Mouse (Mus musculus): ENCODE measurements at regions not wholly inside any gene's neighbourhood (a gene's known extent, or its start where the extent isn't known, plus 50 kb on each side); places are given as distances from the start of the nearest gene placed in this dataset.
A peak's percentile ranks its signal among the peaks of the same experiment; 100 is the strongest.
"Not testable (repeated sequence)": the region's sequence is repeated elsewhere in the genome, so short reads cannot be mapped to it uniquely, and the experiment has no call there.

DNA sequence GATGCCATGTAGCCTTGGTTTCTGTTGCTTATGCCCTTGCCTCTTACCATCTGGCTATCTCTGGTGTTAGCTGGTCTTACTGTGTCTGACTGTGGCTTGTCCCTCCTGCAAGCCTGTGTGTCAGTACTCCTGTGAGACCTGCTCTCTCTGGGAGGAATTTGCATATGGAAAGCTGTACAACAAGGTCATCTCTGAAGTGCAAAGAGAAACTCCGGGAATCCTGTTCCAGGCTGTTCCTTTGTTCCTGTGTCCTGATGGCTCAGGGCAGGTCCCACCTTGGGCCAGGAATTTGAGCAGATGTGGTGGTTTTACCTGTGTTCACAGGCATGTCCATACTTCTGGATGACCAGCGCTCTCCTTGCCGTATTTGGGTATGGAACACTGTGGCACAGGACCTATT, 218.6 kb upstream of the Nsun6 start:
- DNase-seq (ENCODE audit: low spot score in 2 of 2), result no peak

DNA sequence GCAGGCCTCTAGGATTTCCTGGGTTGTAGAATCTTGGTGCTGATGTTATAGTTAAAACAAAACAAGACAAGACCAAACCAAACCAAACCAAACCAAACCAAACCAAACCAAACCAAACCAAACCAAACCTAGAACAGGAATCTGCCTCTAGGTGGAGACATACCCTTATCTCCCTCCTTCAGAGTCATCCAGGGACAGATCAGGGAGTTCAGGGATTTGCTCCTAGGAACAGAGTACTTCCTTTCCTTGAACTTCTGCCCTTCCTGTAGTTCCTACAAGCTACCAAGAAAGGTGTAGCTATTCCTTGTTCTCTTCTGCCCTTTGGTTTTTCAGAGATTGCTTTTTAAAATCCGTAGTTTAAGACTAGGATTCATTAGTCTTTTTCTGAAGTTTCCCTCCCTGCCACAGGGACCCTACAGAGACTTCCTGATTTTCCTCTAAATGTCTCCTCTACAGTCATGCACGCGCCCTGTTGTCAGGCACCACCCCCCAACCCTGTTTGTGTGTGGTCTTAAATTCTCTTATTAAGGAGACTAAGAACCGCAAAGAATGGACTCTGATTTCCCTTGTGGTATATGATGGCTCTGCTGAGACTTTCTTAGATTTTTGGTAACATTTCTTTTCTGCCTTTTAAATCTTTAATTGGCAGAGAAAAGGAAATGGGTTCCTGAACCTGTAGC, 205.8 kb upstream of the Nsun6 start:
- DNase-seq (ENCODE audit: low spot score in 2 of 2), result peak in 1 of 2 experiments; percentile 24

DNA sequence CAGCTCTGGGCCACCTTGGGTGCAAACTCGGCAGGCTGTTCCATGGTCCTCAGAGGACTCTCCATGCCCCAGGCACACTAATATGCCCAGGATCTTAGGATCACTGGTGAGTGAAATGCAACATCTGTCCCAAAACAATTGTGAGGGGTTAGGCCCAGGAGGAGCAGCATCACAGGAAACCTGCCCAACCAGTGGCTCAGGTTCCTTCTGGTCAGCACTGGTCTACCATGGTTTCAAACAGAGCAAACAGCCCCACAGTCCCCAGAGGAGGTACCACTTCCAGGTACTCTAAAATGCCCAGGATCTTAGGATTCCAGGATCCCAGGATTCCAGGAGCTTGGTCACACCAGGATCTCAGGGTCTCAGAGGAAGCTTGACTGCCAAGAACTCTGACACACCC, 187.4 kb upstream of the Nsun6 start:
- not testable (repeated sequence) for DNase-seq (ENCODE audit: low spot score in 2 of 2)

DNA sequence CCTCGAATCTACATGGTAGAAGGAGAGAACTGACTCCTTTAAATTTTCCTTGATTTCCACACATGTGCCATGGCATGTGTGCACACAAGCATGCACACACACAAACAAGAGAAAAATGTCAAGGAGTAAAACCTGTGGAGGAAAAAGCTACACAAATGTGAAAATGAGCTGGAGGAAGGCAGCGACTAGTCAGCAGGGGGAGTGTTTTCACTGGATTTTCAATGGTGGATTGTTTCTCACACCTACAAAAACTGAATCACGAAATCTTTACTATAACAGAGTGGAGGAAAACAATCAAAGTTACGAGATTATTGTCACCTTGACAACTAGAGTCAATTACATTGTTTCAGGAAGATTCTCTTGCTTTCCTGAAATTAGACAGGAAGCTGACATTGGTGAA, 167.0 kb upstream of the Nsun6 start:
- DNase-seq (ENCODE audit: low spot score in 2 of 2), result no peak

DNA sequence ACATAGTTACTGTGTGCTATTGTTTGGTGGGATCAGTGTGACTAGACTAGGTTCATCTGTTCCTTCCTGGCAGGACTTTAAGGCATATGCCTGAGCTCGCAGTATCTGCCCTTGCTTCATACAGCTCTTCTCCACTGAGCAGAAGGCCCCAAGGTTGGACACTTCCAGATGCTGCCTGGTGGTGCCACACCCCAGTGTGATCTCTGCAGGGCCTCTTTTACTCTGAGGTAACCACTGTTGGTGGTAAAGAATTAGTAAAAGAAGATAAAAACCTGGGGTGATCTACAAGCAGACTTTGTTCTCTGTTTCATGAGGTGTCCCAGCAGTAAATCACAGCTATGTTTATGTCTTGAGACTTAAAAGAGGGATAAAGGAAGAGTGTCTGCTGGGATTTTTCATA, 133.2 kb upstream of the Nsun6 start:
- DNase-seq (ENCODE audit: low spot score in 2 of 2), result no peak

DNA sequence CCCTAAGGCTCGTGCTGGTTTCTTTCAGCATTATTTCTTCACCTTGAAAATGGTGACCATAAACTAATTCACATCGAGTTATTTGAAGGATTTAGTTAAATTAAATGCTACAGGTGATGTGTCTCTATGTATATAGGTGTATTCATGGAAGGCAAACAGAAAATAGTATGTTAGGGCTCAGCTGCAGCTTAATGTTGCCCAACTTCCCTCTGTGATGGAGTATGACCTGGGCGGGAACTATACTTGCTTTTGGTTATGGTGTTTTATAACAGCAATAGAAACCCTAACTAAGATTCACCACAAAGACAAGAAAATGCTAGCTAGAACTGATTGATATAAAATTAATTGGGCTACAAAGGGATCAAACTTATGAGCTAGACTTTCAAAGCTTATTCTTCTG, 126.1 kb upstream of the Nsun6 start:
- DNase-seq (ENCODE audit: low spot score in 2 of 2), result no peak

DNA sequence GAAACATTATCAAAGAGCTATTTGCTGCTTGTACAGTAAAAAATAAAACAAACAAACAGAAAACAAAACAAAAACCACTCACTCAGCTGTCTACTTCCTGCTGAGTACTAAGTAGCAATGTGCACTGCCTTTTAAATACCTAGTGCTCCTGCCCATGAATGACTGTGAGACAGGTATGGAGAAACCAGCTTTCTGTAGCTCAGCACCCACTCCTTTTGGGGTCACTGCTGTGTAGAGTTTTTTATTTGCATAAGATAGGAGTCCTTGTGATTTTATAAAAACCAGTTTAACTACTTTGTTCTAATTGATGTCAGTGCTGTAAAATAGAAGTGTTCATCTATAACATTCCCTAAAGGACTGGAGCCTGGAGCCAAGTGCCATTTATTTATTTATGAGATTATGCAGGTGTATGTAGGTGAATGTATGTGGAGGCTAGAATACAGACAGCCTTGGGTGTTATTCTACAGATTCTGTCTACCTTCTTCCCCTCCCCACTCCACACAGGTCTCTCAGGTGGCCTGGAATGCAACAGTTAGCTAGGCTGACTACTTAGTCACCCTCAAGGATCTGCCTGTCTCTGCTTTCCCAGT, 111.7 kb upstream of the Nsun6 start:
- no peak for DNase-seq (ENCODE audit: low spot score in 2 of 2)

DNA sequence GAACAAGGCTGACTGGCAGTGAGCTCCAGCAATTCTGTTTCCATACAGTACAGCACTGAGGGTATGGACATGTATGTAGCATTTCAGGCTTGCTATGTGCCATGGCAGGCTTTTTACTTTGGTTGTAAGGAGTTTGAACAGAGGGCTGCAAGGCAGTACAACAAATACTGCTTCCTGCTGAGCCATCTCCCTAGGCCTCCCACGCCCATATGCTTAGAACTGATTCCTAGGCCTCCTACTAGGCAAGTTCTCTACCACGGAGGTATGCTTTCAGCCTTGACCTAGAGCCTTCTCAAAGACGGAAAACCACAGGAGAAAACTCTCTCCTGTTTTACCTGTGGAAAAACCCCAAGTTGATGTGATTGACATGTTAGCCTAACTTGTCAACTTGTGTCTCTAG, 111.0 kb upstream of the Nsun6 start:
- DNase-seq (ENCODE audit: low spot score in 2 of 2), result peak; percentile 0 to 10

DNA sequence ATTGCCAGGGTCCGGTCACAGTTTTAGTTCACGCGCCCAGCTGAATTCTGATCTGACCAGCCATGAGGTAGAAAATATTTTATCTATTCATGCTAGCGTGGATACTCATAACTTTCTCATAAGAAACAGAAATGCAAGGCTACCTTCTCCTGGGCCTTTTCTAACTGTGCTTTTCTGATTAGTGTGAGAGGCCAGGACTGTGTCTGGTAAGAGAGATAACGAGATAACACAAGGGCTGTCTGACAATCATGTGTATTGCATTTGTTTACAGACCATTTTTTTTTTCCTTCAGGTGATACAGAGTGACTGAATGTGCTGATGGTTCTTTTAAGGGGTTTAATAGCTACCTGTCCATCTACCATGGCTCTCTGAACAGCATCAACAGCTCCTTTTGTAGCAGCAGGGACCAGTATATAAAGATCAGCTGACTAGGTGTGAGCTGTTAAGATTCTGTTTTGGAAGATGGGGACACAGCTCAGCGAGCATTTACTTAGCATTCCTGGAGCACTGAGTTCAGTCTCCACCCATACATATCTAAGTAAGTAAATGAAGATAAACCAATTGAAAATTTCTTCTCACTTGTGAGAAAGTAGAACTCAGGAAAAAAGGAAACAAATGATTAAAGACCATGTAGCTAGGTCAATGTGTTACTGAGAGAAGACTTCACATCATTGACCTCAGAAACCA, 109.0 kb upstream of the Nsun6 start:
- no peak for DNase-seq (ENCODE audit: low spot score in 2 of 2)

DNA sequence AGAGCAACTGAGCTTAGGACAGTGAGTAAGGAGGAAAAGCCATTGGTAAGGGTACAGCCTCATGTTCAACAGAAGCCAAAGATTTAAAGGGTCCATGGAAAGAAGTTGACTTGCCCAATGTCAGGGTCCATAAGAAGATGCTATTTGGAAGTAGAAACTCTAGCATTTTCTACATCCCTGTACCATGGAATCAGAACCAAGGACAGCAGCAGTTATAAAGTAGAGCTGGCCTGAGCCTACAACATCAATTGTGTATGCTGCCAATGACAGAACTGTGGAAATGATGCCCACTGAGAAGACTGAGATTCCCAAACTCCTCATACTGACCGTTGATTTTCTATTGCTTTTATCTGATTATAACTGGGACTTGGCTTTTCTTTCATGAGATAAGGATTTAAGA, 107.0 kb upstream of the Nsun6 start:
- no peak for DNase-seq (ENCODE audit: low spot score in 2 of 2)

DNA sequence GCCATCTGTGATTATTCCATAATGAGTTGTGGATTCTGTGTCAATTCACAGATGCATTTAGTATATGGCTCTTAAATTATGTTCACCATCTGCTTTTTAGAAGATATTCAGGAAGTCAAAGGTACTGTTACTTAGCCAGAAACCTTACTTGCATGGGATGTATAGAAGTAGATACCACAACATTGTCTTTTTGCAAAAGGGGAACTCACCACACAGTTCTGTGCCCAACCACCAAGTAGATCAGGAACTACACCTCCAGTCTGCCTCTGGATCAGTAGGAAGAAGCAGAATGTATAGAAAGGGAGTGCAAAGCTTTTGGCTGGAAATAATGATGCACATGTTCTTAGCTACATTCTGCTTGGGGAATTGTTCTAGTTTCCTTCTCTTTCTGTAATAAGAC, 102.8 kb upstream of the Nsun6 start:
- DNase-seq (ENCODE audit: low spot score in 2 of 2), result no peak

DNA sequence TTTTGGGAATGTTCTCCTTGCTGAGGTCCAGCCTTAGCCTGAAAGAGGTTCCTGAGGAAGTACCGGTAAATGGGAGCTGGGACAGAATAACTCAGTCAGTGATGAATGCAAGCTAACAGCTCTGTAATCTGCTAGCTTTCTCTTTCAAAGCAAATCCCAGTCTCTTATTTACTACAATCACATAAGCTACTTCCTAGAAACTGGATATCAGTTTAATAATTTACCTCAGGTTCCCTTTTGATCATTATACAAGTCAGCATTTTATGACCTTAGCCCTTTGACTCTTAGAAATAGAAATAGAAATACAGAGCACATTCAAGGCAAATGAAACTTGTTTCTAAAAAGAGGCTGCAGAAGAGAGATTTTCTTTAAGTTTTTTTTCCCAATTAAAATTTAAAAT, 96.0 kb upstream of the Nsun6 start:
- DNase-seq (ENCODE audit: low spot score in 2 of 2), result no peak

DNA sequence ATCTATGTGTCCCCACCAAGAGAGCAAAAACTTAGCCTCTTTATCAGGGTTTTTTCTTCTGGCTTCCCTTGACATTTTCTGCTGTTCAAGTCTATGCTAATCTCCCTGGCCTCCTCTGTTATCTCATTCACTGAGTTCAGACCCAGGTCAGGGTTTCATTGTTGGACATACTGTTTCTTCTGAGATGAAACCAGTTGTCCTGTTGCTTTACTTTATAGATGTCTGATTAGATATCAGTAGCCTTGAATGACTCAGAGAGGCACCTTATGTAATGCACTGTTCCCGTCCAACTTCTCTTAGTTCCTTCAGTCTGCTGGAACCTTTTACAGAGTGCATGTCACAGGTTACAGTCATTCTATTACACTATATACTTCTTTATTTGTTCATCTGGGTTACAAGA, 93.5 kb upstream of the Nsun6 start:
- DNase-seq (ENCODE audit: low spot score in 2 of 2), result no peak

DNA sequence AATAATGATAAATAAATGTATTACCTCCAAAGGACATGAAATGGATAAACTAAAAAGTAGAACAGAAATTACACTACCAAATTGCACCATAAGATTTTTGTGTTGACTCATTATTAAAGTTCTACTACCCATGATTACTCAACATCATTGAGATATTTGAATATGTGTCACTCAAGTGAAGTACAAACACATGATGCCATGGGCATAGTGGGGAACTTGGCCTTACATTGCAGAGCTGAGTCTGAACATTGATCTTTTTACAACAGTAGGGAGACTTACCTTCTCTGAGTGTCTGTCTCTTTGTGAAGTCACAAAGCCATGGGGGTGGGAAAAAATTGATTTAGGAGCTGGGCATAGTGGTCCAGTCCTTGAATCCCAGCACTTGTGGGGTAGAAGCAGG, 92.1 kb upstream of the Nsun6 start:
- no peak for DNase-seq (ENCODE audit: low spot score in 2 of 2)

DNA sequence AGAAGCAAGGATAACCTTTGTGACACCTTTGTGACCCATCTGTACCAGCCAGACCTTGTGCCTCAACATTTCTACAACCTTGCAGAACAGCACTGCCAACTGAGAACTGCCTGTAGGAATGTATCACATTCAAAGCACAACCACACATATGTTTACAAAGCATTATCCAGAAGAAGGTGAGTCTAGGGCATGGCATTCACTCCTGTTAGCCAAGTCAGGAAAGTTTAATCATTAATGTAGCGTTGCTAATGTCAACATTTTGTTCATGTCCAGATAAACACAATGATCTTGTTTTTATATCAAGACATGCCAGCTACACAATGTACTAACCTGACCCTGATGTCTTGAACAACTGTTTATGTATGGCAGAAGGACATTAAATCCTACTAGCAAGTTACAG, 91.5 kb upstream of the Nsun6 start:
- no peak for DNase-seq (ENCODE audit: low spot score in 2 of 2)

DNA sequence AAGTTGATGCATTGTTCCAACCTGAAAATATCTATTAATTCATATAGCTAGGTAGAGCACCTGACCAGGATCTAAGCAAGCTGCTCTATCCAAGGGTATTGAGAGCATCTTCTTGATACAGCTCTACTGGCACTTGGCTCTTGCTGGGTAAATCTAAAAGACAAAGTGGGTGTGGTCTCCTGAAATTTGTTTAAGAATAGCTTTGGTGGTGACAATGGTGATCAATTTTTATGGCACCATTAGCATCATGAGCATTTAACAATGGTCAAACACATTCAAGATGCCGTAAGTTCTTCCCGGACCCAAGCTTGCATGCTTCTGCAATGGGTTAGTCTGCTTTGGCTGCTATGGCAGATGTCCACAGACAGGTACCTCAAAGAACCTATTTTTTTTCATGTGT, 89.9 kb upstream of the Nsun6 start:
- no peak for DNase-seq (ENCODE audit: low spot score in 2 of 2)

DNA sequence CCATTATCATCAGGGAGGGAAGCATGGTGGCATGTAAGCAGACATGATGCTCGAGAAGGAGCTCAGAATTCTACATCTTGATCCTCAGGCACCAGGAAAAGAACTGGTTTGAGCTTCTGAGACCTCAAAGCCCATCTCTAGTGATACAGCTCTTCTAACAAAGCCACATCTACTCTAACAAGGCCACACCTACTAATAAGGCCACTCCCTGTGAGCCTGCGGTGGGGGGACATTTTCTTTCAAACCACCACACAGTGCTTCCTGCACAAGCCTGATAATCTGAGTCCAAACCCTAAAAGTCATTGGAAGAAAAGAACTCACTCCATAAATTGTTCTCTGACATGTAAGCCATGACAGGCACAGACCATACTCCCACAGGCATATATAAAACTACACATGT, 85.0 kb upstream of the Nsun6 start:
- no peak for DNase-seq (ENCODE audit: low spot score in 2 of 2)

Measured in layer of hippocampus, adult 18-20 months (tissue).